Mouse (Mus musculus): ENCODE results near the gene Galnt10.

- TF ChIP-seq CTCF (IDR thresholded peaks at IDR 0.05; ENCODE audit: extremely low read depth, insufficient read length, insufficient replicate concordance, low read depth, low read length) (no peak), POLR2A (IDR thresholded peaks at IDR 0.05; ENCODE audit: low read depth, low read length) (no peak)
Observed at GRCm38 (mm10) chr11:57823714-57824113, 178.5 kb downstream of the Galnt10 start.
